Mouse (Mus musculus): Measurements from ENCODE around the gene Engase.
A peak's percentile ranks its signal among the peaks of the same experiment; 100 is the strongest.

Engase gene

GRCm38 (mm10) chr11:118476396-118477373 is at the start of gene Engase:
Gene Engase (plus strand): TSS chr11:118476829.
- peak; percentile 97 to 98 for DNase-seq

GRCm38 (mm10) chr11:118427266-118427779 is 49.3 kb upstream of the Engase start:
- no peak for DNase-seq

DNA sequence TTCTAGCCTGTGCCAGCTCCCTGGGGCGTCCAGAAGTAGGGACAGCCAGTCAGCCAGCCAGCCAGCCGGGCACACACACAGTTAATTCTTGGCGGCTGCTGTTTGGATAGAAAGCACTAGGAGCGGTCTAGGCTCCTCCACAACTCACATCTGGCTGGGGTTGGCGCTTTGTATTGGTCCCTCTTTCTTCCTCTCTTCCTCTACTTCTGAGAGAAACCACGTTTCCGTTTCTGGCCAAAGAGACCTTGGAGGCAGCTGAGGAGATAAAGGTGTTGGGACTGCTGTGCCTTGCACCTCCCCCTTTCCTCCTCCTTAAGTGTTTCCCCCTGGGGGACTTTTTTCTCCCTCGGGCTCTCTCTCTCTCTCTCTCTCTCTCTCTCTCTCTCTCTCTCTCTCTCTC is 48.6 kb upstream of the Engase start, which contains the start of gene C1qtnf1:
Gene C1qtnf1 (plus strand): TSS at position 218 of the 400 bp plus-strand sequence.
- no peak for DNase-seq

DNA sequence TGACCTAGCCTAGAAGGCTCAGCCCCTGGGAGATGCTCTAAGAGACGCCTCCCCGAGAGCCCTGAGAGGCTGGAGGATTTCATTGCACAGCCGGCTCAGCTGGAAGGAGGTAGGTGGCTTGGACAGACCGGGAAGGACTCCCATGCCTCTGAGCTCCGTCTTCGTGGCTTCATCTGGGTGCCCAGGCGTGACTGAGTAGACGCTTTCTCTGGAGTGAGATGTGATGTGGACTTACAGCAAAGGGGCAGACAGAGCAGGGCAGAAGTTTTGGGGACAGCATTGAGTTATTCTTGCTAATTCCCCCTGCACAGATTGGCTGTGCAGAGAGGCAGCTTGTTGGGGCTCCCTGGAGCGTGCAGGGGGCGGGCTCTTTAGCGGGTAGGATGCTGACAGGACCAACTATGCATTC is 48.2 kb upstream of the Engase start:
- no peak for DNase-seq

DNA sequence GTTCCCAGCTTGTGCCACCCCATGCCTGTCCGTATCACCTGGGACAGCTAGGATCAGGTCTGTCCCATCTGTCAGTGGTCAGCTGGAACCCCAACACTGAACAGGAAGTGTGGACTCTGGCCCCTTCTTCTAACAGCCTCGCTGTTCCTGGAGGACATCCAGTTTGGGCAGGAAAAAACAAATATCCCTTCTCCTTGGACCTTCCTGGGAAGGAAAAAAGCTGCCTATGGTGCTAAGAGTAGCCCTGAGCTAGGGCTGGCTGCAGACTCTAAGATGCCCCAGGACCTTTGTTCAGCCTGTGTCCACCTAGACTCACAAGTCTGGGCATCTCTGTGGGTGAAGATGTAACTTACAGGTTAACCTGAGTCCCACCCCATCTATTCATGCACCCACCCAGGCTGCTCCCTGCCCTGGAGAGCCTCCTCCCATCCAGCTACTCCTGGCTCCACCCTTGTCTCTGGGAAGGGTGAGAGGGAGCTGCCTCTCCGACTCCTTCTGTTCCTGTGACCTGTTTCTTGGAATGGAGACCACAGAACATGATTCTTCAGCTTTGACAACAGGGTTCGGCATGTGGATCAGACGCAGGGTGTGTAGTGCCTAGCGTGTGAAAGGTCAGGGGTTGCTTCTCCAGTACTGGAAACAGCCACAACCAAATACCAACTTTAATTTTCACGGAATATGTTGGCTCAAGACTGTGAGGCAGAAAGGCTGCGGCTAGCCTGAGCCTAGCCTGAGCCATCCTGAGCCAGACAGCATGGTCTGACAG is 47.5 kb upstream of the Engase start:
- no peak for DNase-seq

- no peak for DNase-seq
Measured at GRCm38 (mm10) chr11:118430291-118430885, 46.2 kb upstream of the Engase start.

DNA sequence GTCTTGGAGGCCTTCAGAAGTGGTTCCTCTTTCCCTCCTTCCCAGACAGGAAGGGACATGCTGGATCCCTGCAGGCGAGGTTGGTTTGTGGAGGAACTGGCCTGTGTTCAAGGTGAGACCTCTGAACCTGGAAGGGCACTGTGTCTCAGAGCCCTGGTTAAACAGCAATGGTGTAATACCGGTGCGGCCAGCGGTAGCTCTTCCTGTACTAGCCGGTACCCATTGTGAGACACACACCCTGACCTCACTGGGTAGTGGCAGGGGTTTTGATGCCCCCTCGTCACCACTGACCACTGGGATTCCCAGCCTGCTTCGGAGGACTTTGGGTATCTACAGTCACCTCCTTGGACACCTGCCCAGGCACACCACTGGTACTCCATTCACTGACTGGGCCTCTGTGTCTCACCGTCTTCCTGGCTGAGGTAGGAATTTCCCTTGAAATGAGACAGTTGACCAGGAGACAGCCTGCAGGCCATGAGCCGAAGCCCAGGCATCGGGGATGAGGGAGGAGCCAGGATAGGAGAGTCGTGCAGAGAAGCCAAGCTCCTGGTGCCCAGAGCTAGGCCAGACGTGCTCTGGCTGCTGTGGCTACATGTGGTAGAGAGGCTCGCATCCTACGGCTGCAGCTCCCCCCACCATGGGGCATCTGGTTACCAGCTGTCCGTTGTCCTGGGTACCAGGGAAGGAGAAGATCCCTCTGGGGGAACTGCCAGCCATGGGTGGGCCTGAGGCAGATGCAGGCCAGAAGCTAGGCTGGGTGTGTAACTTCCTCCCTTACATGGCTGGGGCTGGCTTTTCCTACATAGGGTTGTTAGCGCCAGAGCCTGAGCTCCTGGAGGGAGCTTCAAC is 45.3 kb upstream of the Engase start:
- DNase-seq = no peak

- no peak for DNase-seq
Measured at GRCm38 (mm10) chr11:118433398-118433868, 43.2 kb upstream of the Engase start.

- DNase-seq = no peak
Measured at GRCm38 (mm10) chr11:118434093-118434492, 42.5 kb upstream of the Engase start.

- DNase-seq = no peak
Measured at GRCm38 (mm10) chr11:118436471-118436935, 40.1 kb upstream of the Engase start.

GRCm38 (mm10) chr11:118438665-118439414 is 37.8 kb upstream of the Engase start:
- peak; percentile 64 to 65 for DNase-seq

DNA sequence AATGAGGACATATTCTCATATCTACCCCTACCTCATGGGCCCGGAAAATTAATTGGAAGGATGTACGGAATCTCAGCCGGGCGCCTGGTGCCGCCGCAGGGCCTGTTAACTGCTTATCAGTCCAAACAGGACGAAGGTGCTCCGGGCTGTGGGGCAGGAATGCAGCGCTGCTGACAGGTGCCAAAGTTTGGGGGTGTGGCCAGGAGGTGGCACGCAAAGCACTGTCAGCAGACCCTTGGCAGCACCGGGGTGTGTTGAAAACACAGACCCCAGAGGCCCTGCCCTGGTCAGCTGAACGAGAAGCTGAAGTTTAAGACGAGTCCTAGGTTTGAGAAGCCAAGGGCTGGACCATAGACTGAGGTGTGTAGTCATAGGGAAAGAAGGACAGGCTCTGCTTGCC is 33.9 kb upstream of the Engase start:
- no peak for DNase-seq

- peak; percentile 63 to 68 for DNase-seq
Measured at GRCm38 (mm10) chr11:118443201-118443970, 33.2 kb upstream of the Engase start.

- DNase-seq = peak in 1 of 2 experiments; percentile 47
Measured at GRCm38 (mm10) chr11:118445843-118446242, 30.8 kb upstream of the Engase start.

- no peak for DNase-seq
Measured at GRCm38 (mm10) chr11:118447346-118447745, 29.3 kb upstream of the Engase start.

DNA sequence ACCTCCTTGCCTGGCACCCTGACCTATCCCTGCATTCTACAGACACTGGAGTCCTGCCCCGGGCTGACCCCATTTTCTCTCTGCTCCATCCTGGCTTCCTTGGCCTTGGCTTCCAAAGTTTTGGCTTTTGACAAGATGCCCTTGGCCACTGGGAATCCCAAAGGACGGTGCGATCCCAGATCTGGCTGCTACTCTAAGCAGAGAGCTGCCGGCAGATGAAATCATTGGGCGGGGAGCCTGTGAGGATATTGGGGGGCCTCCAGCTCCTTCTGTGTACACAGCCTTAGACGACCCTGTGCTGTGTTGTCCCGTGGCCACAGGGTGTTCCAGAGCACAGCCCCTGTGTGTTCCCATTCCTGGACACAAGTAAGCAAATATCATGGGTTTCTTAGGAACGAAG is 28.2 kb upstream of the Engase start:
- DNase-seq = no peak

DNA sequence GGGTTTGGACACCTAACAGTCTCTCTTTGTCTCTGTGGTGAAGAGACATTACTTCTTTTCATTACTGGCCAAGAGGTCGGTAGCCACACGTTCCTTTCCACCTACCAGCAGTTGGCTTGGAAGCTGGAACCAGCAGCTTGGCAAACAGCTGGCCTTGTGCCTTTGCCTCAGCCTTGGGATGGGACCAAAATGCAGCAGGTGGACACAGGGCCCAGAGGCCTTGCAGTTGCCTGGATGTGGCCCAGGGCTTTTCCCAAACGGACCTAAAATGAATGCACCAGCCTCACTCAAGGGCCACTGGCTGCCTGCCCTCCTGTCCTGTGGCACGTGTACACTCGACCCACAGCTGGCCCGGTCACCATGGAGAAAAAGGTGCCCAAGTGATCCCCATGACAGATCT is 25.4 kb upstream of the Engase start:
- peak in 1 of 2 experiments; percentile 50 for DNase-seq

GRCm38 (mm10) chr11:118452955-118453354 is 23.7 kb upstream of the Engase start:
- DNase-seq = no peak

- DNase-seq = peak in 1 of 2 experiments; percentile 25
Measured at GRCm38 (mm10) chr11:118453886-118454671, 22.6 kb upstream of the Engase start.
